Mouse (Mus musculus): Measurements from ENCODE around the gene Olfr132. TPM values are rescaled to one million over a fixed set of nuclear protein-coding genes. Genes with fewer than 3 reads are reported as not detected.

Olfr132 gene
- polyA plus RNA-seq (2017; shearing (Covaris generic)), result not detected

GRCm38 (mm10) chr17:38134426-38134825 is at the start of gene Olfr132:
Gene Olfr132, minus strand, starts transcription at chr17:38134526.

GRCm38 (mm10) chr17:38171088-38171487 is 36.8 kb upstream of the Olfr132 start, which contains the start of gene Olfr134:
Gene Olfr134, plus strand, starts transcription at chr17:38171388.

GRCm38 (mm10) chr17:38144981-38145380 is 10.7 kb upstream of the Olfr132 start, which contains the start of gene Olfr133:
Gene Olfr133, plus strand, starts transcription at chr17:38145281.

GRCm38 (mm10) chr17:38088593-38088992 is 45.7 kb downstream of the Olfr132 start, which contains the start of gene Olfr131:
Gene Olfr131, minus strand, starts transcription at chr17:38088693.

Other genes with a start within 250 kb of the Olfr132 start
- gene Olfr127, start 234.1 kb downstream of the Olfr132 start, polyA plus RNA-seq (2017; shearing (Covaris generic)), result not detected
- 0.15 TPM for gene Olfr128, start 214.0 kb downstream of the Olfr132 start, polyA plus RNA-seq (2017; shearing (Covaris generic))
- gene Olfr761, start 181.4 kb downstream of the Olfr132 start, polyA plus RNA-seq (2017; shearing (Covaris generic)), result not detected
- gene Olfr129, start 74.4 kb downstream of the Olfr132 start, polyA plus RNA-seq (2017; shearing (Covaris generic)), result not detected
- gene Olfr130, start 70.6 kb downstream of the Olfr132 start, polyA plus RNA-seq (2017; shearing (Covaris generic)), result not detected
- not detected for gene Olfr131, start 45.8 kb downstream of the Olfr132 start, polyA plus RNA-seq (2017; shearing (Covaris generic))
- gene Olfr133, start 10.8 kb upstream of the Olfr132 start, polyA plus RNA-seq (2017; shearing (Covaris generic)), result not detected
- not detected for gene Olfr134, start 36.9 kb upstream of the Olfr132 start, polyA plus RNA-seq (2017; shearing (Covaris generic))
- gene Olfr135, start 69.8 kb upstream of the Olfr132 start, polyA plus RNA-seq (2017; shearing (Covaris generic)), result not detected
- gene Olfr138, start 126.5 kb upstream of the Olfr132 start, polyA plus RNA-seq (2017; shearing (Covaris generic)), result not detected
- not detected for gene Olfr137, start 173.0 kb upstream of the Olfr132 start, polyA plus RNA-seq (2017; shearing (Covaris generic))
- not detected for gene Olfr136, start 195.3 kb upstream of the Olfr132 start, polyA plus RNA-seq (2017; shearing (Covaris generic))

Measured in effector memory CD4-positive, alpha-beta T cell, adult 5 months (primary cell).